Mouse (Mus musculus) heart, adult 2 months (tissue): ENCODE results near the gene 3110082J24Rik. TPM values are rescaled to one million over a fixed set of nuclear protein-coding genes. Genes with fewer than 3 reads are reported as not detected.

Experiments used
- DNase-seq, 2 experiments: peaks; one replicate each; pipeline ENCODE4 v3.0.0; 2021
- H3K27ac ChIP-seq: fragments of 200-600 bp; 2 replicates; pipeline ENCODE4 v1.8.1; 2022
- H3K27me3 ChIP-seq: fragments of 200-500 bp; 2 replicates; pipeline ENCODE4 v1.6.1; 2012; ENCODE audit warnings: mild to moderate bottlenecking, low read length, inconsistent platforms, mixed read lengths; ENCODE audit not compliant: control insufficient read depth, insufficient read depth
- H3K36me3 ChIP-seq: fragments of 200-500 bp; 2 replicates; pipeline ENCODE4 v1.6.1; 2012; ENCODE audit warnings: low read length, inconsistent platforms; ENCODE audit not compliant: control insufficient read depth, insufficient read depth
- H3K4me1 ChIP-seq: fragments of 200-500 bp; 2 replicates; pipeline ENCODE4 v1.6.1; 2011; ENCODE audit warnings: low read length; ENCODE audit not compliant: control insufficient read depth, insufficient read depth
- H3K4me3 ChIP-seq: fragments of 200-600 bp; 2 replicates; pipeline ENCODE4 v1.8.1; 2022
- H3K79me2 ChIP-seq: fragments of 200-500 bp; replicated peaks from 2 replicates; pipeline ENCODE4 v1.6.1; 2012; ENCODE audit warnings: mild to moderate bottlenecking, inconsistent platforms, low read length, moderate library complexity, mixed read lengths; ENCODE audit not compliant: control insufficient read depth, insufficient read depth
- H3K9ac ChIP-seq: fragments of 200-500 bp; 2 replicates; pipeline ENCODE4 v1.6.1; 2012; ENCODE audit warnings: low read depth, mild to moderate bottlenecking, control low read depth, inconsistent platforms, low read length, mixed read lengths
- CTCF ChIP-seq: fragments of 200-600 bp; IDR thresholded peaks from 2 replicates; pipeline ENCODE4 v1.8.1; 2022; ENCODE audit warnings: antibody characterized with exemption, mild to moderate bottlenecking, moderate library complexity
- EP300 ChIP-seq: fragments of 200-500 bp; IDR thresholded peaks from 2 replicates; pipeline ENCODE4 v1.6.1; 2011; ENCODE audit warnings: low read depth, low read length, control low read depth; ENCODE audit not compliant: insufficient read depth
- POLR2A ChIP-seq: fragments of 200-500 bp; IDR thresholded peaks from 2 replicates; pipeline ENCODE4 v1.6.1; 2011; ENCODE audit warnings: mild to moderate bottlenecking, low read depth, low read length, control low read depth; ENCODE audit not compliant: insufficient read depth
- WGBS: fragments of 180-500 bp; shearing (Covaris S2); methylation state at CpG from one replicate; pipeline ENCODE4 v1.1.7; 2018; 5-methylcytosine and 5-hydroxymethylcytosine counted together
- intact Hi-C: fragments of 180-260 bp; cut with DNase I; formaldehyde crosslinking; loops from one replicate; pipeline ENCODE4 v1.15.1; 2025
- polyA plus RNA-seq: library from polyadenylated mRNA; depleted of rRNA; stranded (reverse); fragments of >200 nt; gene quantifications from 2 replicates; pipeline ENCODE4 v1.2.3, GENCODE M21; 2012
- total RNA-seq, 2 experiments: library from RNA; stranded (reverse); gene quantifications; 2 replicates each; pipeline ENCODE4 v1.2.3; 2021

Gene 3110082J24Rik
- total and polyA plus RNA-seq, 3 experiments = not detected

- peaks cover 3% of the 10 kb centered on the region; the same call in 1 of the 2 replicates for H3K27me3 ChIP-seq
- peaks cover 1% of the 10 kb centered on the region; the same call in 1 of the 2 replicates for H3K4me1 ChIP-seq
- 43% methylated on average over 22 of the region's 22 CpGs for WGBS
- no peaks in the 10 kb centered on the region for H3K36me3 ChIP-seq
- TF ChIP-seq POLR2A (no peak), EP300 (no peak), CTCF (no peak)
- intact Hi-C loops = loop anchor here (10.0 kb wide), 1 partner anchor 286 kb away; no protein-coding TSS in a partner anchor
- peak in 1 of 2 experiments; percentile 15 for DNase-seq
- no peak overlapping the region for H3K27ac ChIP-seq
- H3K4me3 ChIP-seq = no peak overlapping the region; the same call in 1 of the 2 replicates
- H3K79me2 ChIP-seq = no peaks in the 10 kb centered on the region
- H3K9ac ChIP-seq = no peak overlapping the region
These were observed 4.6 kb upstream of the 3110082J24Rik start for GRCm38 (mm10) chr5:30110371-30111060.

GRCm38 (mm10) chr5:30109899-30110298 is 4.0 kb upstream of the 3110082J24Rik start:
- no peak overlapping the region for H3K4me3 ChIP-seq
- intact Hi-C loops = loop anchor here (10.0 kb wide), 1 partner anchor 285 kb away; no protein-coding TSS in a partner anchor
- no peak overlapping the region for H3K9ac ChIP-seq
- H3K27me3 ChIP-seq = peaks cover 8% of the 10 kb centered on the region
- no peaks in the 10 kb centered on the region for H3K79me2 ChIP-seq
- no peak for TF ChIP-seq CTCF
- TF ChIP-seq EP300 = no peak
- TF ChIP-seq POLR2A = no peak
- DNase-seq = no peak
- WGBS = 87% methylated on average over 2 of the region's 2 CpGs
- peaks cover under 1% of the 10 kb centered on the region; the same call in 1 of the 2 replicates for H3K4me1 ChIP-seq
- no peak overlapping the region for H3K27ac ChIP-seq
- H3K36me3 ChIP-seq = no peaks in the 10 kb centered on the region

- 77% methylated on average over 6 of the region's 6 CpGs for WGBS
- H3K4me1 ChIP-seq = no peaks in the 10 kb centered on the region; the same call in 1 of the 2 replicates
- H3K27me3 ChIP-seq = peaks cover 8% of the 10 kb centered on the region
- no peak overlapping the region for H3K4me3 ChIP-seq
- TF ChIP-seq CTCF = no peak
- TF ChIP-seq EP300 = no peak
- TF ChIP-seq POLR2A = no peak
- H3K79me2 ChIP-seq = no peaks in the 10 kb centered on the region
- no peak overlapping the region for H3K9ac ChIP-seq
- peak in 1 of 2 experiments; percentile 12 for DNase-seq
- no peak overlapping the region for H3K27ac ChIP-seq
- intact Hi-C loops = no loop called here
- H3K36me3 ChIP-seq = no peaks in the 10 kb centered on the region
These were observed 2.3 kb upstream of the 3110082J24Rik start for GRCm38 (mm10) chr5:30108233-30108632.

- peaks cover 8% of the 10 kb centered on the region for H3K27me3 ChIP-seq
- WGBS = 28% methylated on average over 5 of the region's 5 CpGs
These were observed 1.7 kb upstream of the 3110082J24Rik start for GRCm38 (mm10) chr5:30107611-30108041.

DNA sequence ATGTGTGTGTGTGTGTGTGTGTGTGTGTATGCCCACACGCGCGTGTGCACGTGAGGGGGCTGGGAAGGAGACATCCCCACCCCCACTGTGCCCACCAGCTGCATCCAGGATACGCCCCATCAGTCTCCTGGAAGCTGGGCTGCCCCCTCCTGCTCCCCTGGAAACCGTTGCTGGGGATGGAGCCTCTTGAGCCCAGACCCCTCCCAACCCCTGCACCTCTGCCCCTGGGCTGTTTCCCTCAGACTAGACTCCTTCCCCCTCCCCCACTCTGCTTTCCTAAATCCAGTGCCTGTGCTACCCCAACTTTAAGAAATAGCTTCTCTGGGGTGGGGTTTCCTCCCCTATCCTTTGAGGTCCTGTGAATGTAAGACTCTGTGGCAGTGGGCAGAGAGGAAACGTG is 1.3 kb upstream of the 3110082J24Rik start:
- 51% methylated on average over 7 of the region's 7 CpGs for WGBS
- no peaks in the 10 kb centered on the region; the same call in 1 of the 2 replicates for H3K4me1 ChIP-seq
- H3K36me3 ChIP-seq = no peaks in the 10 kb centered on the region
- no peak for TF ChIP-seq CTCF
- TF ChIP-seq EP300 = no peak
- TF ChIP-seq POLR2A = no peak
- intact Hi-C loops = no loop called here
- H3K79me2 ChIP-seq = no peaks in the 10 kb centered on the region
- no peak overlapping the region for H3K9ac ChIP-seq
- no peak overlapping the region for H3K27ac ChIP-seq
- H3K27me3 ChIP-seq = peaks cover 8% of the 10 kb centered on the region
- peak in 1 of 2 experiments; percentile 4 for DNase-seq
- no peak overlapping the region for H3K4me3 ChIP-seq

More at GRCm38 (mm10) chr5:30107611-30108041, 1.7 kb upstream of the 3110082J24Rik start:
- intact Hi-C loops = no loop called here
- TF ChIP-seq EP300 = no peak
- TF ChIP-seq CTCF = no peak
- no peak for TF ChIP-seq POLR2A
- no peak overlapping the region for H3K27ac ChIP-seq
- no peaks in the 10 kb centered on the region for H3K79me2 ChIP-seq
- H3K4me1 ChIP-seq = no peaks in the 10 kb centered on the region; the same call in 1 of the 2 replicates
- no peaks in the 10 kb centered on the region for H3K36me3 ChIP-seq
- H3K9ac ChIP-seq = no peak overlapping the region
- peak in 1 of 2 experiments; percentile 14 for DNase-seq
- H3K4me3 ChIP-seq = no peak overlapping the region

GRCm38 (mm10) chr5:30106756-30107155 is 870 bp upstream of the 3110082J24Rik start:
- Histone ChIP-seq H3K36me3 (no peaks in the 10 kb centered on the region), H3K4me1 (no peaks in the 10 kb centered on the region; the same call in 1 of the 2 replicates), H3K4me3 (no peak overlapping the region), H3K27ac (no peak overlapping the region), H3K79me2 (no peaks in the 10 kb centered on the region), H3K9ac (no peak overlapping the region), H3K27me3 (peaks cover 8% of the 10 kb centered on the region)
- DNase-seq = peak in 1 of 2 experiments; percentile 4
- no peak for TF ChIP-seq CTCF
- no peak for TF ChIP-seq EP300
- TF ChIP-seq POLR2A = no peak
- 56% methylated on average over 2 of the region's 2 CpGs for WGBS
- intact Hi-C loops = no loop called here
